Mouse (Mus musculus) monocyte, adult 2 months (primary cell): ENCODE results near the gene Tifab.

Experiments
- DNase-seq, 2 experiments: peaks; one replicate each; pipeline ENCODE4 v3.0.0; 2022; ENCODE audit warnings: low spot score in 2 of 2, low read depth in 1 of 2

The Tifab gene

GRCm38 (mm10) chr13:56142382-56143150 is 36.1 kb downstream of the Tifab start:
- DNase-seq, result no peak

DNA sequence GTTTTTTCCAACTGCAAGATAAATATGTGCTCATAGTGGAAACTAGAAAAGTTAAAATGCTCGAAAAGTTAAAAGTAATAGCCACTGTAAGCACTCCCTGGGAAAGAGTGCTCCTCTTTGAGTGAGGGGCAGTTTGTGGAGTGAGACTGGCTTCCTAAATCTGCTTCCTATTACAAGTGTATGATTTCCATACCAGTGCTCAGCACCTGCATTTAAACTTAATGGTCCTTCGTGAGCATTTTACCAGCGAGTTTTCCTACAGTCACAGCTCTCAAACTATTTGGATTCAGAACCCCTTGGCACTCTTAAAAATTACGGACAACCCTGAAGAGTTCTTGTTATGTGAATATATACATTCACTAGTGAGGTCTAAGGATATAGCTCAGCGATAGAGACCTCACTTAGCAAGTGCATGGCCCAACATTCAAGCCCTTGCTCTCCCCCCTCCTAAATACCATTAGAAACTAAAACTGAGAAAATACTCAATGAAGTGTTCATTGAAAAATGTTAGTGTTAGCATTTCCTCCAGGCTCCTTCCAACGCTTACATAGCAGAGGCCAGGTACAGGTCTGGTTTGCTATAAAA is 39.4 kb downstream of the Tifab start:
- DNase-seq, result no peak

- DNase-seq, result no peak
Measured at GRCm38 (mm10) chr13:56136200-56136599, 42.5 kb downstream of the Tifab start, which contains the start of gene H2afy. Gene H2afy, minus strand, starts transcription at chr13:56136361.

DNA sequence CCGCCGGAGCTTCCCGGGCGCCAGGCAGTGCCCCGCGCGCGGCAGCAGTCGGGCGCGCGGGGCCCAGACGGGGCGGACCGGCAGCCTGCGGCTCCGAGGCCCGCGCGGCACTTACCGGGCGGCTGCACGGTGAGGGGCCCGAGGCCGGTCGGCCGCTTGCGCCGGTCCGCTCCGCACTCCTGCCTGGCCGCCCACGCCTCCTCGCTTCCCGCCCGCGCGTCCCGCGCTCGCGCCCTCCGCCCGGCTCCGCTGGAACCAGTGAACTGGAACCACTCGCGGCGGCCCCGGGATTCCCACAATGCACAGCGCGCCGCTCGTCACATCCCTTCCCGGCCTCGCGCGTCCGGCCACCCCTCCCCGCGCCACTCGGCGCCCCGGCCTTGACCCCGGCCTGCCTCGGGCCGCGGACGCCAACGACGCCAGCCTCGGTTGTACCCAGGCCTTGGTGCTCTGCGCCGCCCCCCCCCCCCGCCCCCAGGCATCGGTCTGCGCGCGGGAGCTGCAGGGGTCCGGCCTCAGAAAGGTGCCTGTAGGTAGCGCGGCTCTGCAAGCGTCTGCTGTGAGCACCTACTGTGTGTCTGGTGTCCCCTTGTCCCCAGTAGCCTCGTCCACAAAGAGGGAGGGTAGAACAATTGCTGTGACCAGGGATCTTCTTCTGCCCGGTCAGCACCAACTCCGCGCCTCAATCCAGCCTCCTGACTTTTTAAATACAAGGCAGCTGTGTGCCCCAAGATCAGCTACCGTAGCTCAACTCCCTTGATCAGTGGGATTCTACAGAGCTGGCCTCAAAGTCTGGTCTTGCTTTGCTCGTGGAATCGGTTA is 43.2 kb downstream of the Tifab start:
- peak; percentile 48 to 75 for DNase-seq

DNA sequence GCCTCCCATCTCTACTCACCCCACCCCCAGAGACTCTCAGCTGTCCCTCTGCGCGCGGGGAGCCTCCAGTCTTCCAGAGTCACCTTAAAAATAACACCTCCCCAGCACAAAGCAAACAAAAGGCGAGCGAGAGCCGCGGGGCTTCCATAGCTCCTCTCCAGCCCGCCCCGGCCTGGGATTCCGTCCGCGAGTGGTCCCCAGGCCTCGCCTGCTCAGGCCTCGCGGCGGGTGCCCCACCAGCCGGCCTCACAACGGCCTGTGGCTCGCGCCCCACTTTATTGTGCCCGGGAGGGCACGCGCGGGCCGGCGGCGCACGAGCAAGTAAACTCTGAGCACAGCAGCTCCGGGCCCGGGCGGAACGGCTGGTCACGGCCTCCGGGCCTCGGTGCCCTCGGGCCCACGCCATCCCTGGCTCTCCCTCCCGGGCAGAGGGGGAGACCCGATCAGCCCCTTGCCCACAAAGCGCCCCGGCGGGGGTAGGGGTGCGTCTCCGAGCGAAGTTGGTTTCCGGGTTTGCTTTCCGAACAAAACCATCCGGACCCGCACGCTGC is 44.0 kb downstream of the Tifab start:
- no peak for DNase-seq

- no peak for DNase-seq
Measured at GRCm38 (mm10) chr13:56134031-56134430, 44.7 kb downstream of the Tifab start.

DNA sequence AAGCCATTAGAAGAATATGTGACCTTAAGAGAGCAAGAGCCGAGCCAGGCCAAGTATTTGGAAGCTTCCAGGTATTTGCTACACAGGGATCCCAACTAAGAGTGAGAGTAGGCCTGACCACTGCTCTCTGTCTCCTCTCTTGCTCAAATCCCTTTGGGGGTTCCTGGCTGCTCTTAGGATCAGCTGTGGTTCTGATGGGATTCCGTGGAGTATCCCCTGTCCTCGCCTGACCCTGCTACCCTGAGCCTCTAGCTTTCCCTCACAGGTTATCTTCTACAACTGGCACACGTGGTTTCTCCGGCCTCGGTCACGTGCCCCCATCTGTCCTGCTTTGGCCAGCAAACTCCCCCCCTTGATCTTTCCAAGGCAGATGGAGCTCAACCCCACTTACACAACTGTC is 45.7 kb downstream of the Tifab start:
- no peak for DNase-seq

GRCm38 (mm10) chr13:56132326-56132936 is 46.3 kb downstream of the Tifab start:
- DNase-seq, result no peak

GRCm38 (mm10) chr13:56130544-56130943 is 48.1 kb downstream of the Tifab start:
- DNase-seq, result no peak

DNA sequence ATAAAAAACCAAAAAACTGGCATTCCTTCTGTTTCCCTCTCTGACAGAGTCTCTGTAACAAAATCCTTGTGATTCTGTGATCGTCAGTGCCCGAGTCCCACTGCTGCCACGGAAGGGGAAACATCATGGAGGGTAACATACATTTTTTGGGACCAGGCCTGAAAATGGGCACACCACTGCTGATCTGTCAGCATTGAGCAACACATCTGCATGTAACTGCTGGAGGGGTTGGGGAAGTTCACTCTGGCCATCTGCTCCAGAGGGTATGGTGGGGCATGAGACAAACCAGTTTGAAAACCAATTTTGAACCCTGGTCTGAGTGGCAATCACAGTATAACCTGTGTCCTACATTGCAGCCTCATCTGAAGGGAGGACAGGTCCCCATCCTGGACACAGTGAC is 49.1 kb downstream of the Tifab start:
- DNase-seq, result no peak

GRCm38 (mm10) chr13:56129014-56129413 is 49.7 kb downstream of the Tifab start:
- no peak for DNase-seq

DNA sequence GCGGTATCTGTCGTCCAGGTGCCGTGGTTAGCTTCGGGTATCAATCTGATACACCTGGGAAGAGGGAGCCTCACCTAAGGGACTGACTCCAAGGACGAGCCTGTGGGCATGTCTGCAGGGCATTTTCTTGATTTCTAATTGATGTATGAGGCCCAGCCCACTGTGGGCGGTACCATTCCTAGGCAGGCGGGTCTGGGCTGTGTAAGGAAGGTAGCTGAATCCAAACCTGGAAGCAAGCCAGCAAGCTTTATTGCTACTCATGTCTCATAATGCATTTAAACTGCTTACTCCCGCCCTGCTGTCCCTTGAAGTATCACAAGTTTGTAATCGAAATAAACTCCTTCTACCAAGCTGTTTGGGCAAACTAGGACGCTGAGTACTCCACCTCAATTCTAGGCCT is 53.1 kb downstream of the Tifab start:
- no peak for DNase-seq
